Mouse (Mus musculus): ENCODE data around the gene Acsbg1. TPM values are rescaled to one million over a fixed set of nuclear protein-coding genes. Genes with fewer than 3 reads are reported as not detected.

The Acsbg1 gene
- total and polyA plus RNA-seq, 2 experiments, result under 0.01 to 0.12 TPM

- TF ChIP-seq CTCF (IDR thresholded peaks at IDR 0.05; ENCODE audit: low read depth, low read length) (no peak), POLR2A (IDR thresholded peaks at IDR 0.05; ENCODE audit: extremely low read depth, insufficient read depth, low read length) (no peak)
- Histone ChIP-seq H3K4me1 (ENCODE audit: control insufficient read depth, insufficient read depth, low read length) (no peaks in the 10 kb centered on the region), H3K27ac (replicated peaks; ENCODE audit: insufficient read depth, low read depth, low read length) (no peak overlapping the region), H3K27me3 (ENCODE audit: control insufficient read depth, insufficient read depth, low read length) (no peaks in the 10 kb centered on the region), H3K9ac (ENCODE audit: low read depth, low read length) (no peak overlapping the region), H3K79me2 (ENCODE audit: control insufficient read depth, insufficient read depth, low read length) (no peaks in the 10 kb centered on the region), H3K4me3 (ENCODE audit: insufficient read depth, low read depth, low read length) (no peak overlapping the region), H3K36me3 (ENCODE audit: control insufficient read depth, insufficient read depth, low read length) (no peaks in the 10 kb centered on the region)
- WGBS, result 96% methylated on average over 3 of the region's 3 CpGs
- no peak for DNase-seq (ENCODE audit: extremely low read depth, low read depth, low spot score)
These were observed 4.4 kb upstream of the Acsbg1 start for GRCm38 (mm10) chr9:54666116-54666515.

- Histone ChIP-seq H3K36me3 (ENCODE audit: control insufficient read depth, insufficient read depth, low read length) (no peaks in the 10 kb centered on the region), H3K79me2 (ENCODE audit: control insufficient read depth, insufficient read depth, low read length) (no peaks in the 10 kb centered on the region), H3K27ac (replicated peaks; ENCODE audit: insufficient read depth, low read depth, low read length) (no peak overlapping the region), H3K27me3 (ENCODE audit: control insufficient read depth, insufficient read depth, low read length) (no peaks in the 10 kb centered on the region), H3K4me3 (ENCODE audit: insufficient read depth, low read depth, low read length) (no peak overlapping the region), H3K4me1 (ENCODE audit: control insufficient read depth, insufficient read depth, low read length) (no peaks in the 10 kb centered on the region), H3K9ac (ENCODE audit: low read depth, low read length) (no peak overlapping the region)
- WGBS, result 84% methylated on average over 9 of the region's 9 CpGs
- DNase-seq (ENCODE audit: extremely low read depth, low read depth, low spot score), result no peak
- TF ChIP-seq POLR2A (IDR thresholded peaks at IDR 0.05; ENCODE audit: extremely low read depth, insufficient read depth, low read length), result no peak
- TF ChIP-seq CTCF (IDR thresholded peaks at IDR 0.05; ENCODE audit: low read depth, low read length), result no peak
These were observed 2.7 kb upstream of the Acsbg1 start for GRCm38 (mm10) chr9:54664358-54664757.

GRCm38 (mm10) chr9:54658773-54659172 lies 2.9 kb downstream of the Acsbg1 start:
- TF ChIP-seq CTCF (IDR thresholded peaks at IDR 0.05; ENCODE audit: low read depth, low read length), result no peak
- no peak for TF ChIP-seq POLR2A (IDR thresholded peaks at IDR 0.05; ENCODE audit: extremely low read depth, insufficient read depth, low read length)
- WGBS, result 77% methylated on average over 6 of the region's 6 CpGs

GRCm38 (mm10) chr9:54656402-54656801 lies 5.3 kb downstream of the Acsbg1 start:
- Histone ChIP-seq H3K27ac (replicated peaks; ENCODE audit: insufficient read depth, low read depth, low read length) (no peak overlapping the region), H3K4me1 (ENCODE audit: control insufficient read depth, insufficient read depth, low read length) (no peaks in the 10 kb centered on the region), H3K9ac (ENCODE audit: low read depth, low read length) (no peak overlapping the region), H3K79me2 (ENCODE audit: control insufficient read depth, insufficient read depth, low read length) (no peaks in the 10 kb centered on the region), H3K27me3 (ENCODE audit: control insufficient read depth, insufficient read depth, low read length) (no peaks in the 10 kb centered on the region), H3K4me3 (ENCODE audit: insufficient read depth, low read depth, low read length) (no peak overlapping the region), H3K36me3 (ENCODE audit: control insufficient read depth, insufficient read depth, low read length) (no peaks in the 10 kb centered on the region)
- 93% methylated on average over 6 of the region's 6 CpGs for WGBS
- DNase-seq (ENCODE audit: extremely low read depth, low read depth, low spot score), result no peak
- TF ChIP-seq CTCF (IDR thresholded peaks at IDR 0.05; ENCODE audit: low read depth, low read length) (no peak), POLR2A (IDR thresholded peaks at IDR 0.05; ENCODE audit: extremely low read depth, insufficient read depth, low read length) (no peak)

More at GRCm38 (mm10) chr9:54658773-54659172, 2.9 kb downstream of the Acsbg1 start:
- Histone ChIP-seq H3K4me3 (ENCODE audit: insufficient read depth, low read depth, low read length) (no peak overlapping the region), H3K36me3 (ENCODE audit: control insufficient read depth, insufficient read depth, low read length) (no peaks in the 10 kb centered on the region), H3K4me1 (ENCODE audit: control insufficient read depth, insufficient read depth, low read length) (no peaks in the 10 kb centered on the region), H3K27me3 (ENCODE audit: control insufficient read depth, insufficient read depth, low read length) (no peaks in the 10 kb centered on the region), H3K27ac (replicated peaks; ENCODE audit: insufficient read depth, low read depth, low read length) (no peak overlapping the region), H3K79me2 (ENCODE audit: control insufficient read depth, insufficient read depth, low read length) (no peaks in the 10 kb centered on the region), H3K9ac (ENCODE audit: low read depth, low read length) (no peak overlapping the region)
- DNase-seq (ENCODE audit: extremely low read depth, low read depth, low spot score), result no peak

GRCm38 (mm10) chr9:54655846-54656245 lies 5.8 kb downstream of the Acsbg1 start:
- Histone ChIP-seq H3K4me3 (ENCODE audit: insufficient read depth, low read depth, low read length) (no peak overlapping the region), H3K27ac (replicated peaks; ENCODE audit: insufficient read depth, low read depth, low read length) (no peak overlapping the region), H3K27me3 (ENCODE audit: control insufficient read depth, insufficient read depth, low read length) (no peaks in the 10 kb centered on the region), H3K36me3 (ENCODE audit: control insufficient read depth, insufficient read depth, low read length) (no peaks in the 10 kb centered on the region), H3K79me2 (ENCODE audit: control insufficient read depth, insufficient read depth, low read length) (no peaks in the 10 kb centered on the region), H3K4me1 (ENCODE audit: control insufficient read depth, insufficient read depth, low read length) (no peaks in the 10 kb centered on the region), H3K9ac (ENCODE audit: low read depth, low read length) (no peak overlapping the region)
- TF ChIP-seq CTCF (IDR thresholded peaks at IDR 0.05; ENCODE audit: low read depth, low read length) (no peak), POLR2A (IDR thresholded peaks at IDR 0.05; ENCODE audit: extremely low read depth, insufficient read depth, low read length) (no peak)
- no peak for DNase-seq (ENCODE audit: extremely low read depth, low read depth, low spot score)
- WGBS, result 29% methylated on average over 2 of the region's 2 CpGs

- TF ChIP-seq POLR2A (IDR thresholded peaks at IDR 0.05; ENCODE audit: extremely low read depth, insufficient read depth, low read length), result no peak
- no peak for TF ChIP-seq CTCF (IDR thresholded peaks at IDR 0.05; ENCODE audit: low read depth, low read length)
- no peaks in the 10 kb centered on the region for H3K27me3 ChIP-seq (ENCODE audit: control insufficient read depth, insufficient read depth, low read length)
- DNase-seq (ENCODE audit: extremely low read depth, low read depth, low spot score), result peak; percentile 60
- H3K9ac ChIP-seq (ENCODE audit: low read depth, low read length), result no peak overlapping the region
- H3K27ac ChIP-seq (replicated peaks; ENCODE audit: insufficient read depth, low read depth, low read length), result no peak overlapping the region
- no peak overlapping the region for H3K4me3 ChIP-seq (ENCODE audit: insufficient read depth, low read depth, low read length)
- WGBS, result 26% methylated on average over 2 of the region's 2 CpGs
- no peaks in the 10 kb centered on the region for H3K79me2 ChIP-seq (ENCODE audit: control insufficient read depth, insufficient read depth, low read length)
- no peaks in the 10 kb centered on the region for H3K36me3 ChIP-seq (ENCODE audit: control insufficient read depth, insufficient read depth, low read length)
- no peaks in the 10 kb centered on the region for H3K4me1 ChIP-seq (ENCODE audit: control insufficient read depth, insufficient read depth, low read length)
These were observed 8.9 kb downstream of the Acsbg1 start for GRCm38 (mm10) chr9:54652778-54653177.

Data from liver, adult 2 months (tissue).